8 mouse cellular contexts compared by ENCODE assay signal in the genomic region with DNA sequence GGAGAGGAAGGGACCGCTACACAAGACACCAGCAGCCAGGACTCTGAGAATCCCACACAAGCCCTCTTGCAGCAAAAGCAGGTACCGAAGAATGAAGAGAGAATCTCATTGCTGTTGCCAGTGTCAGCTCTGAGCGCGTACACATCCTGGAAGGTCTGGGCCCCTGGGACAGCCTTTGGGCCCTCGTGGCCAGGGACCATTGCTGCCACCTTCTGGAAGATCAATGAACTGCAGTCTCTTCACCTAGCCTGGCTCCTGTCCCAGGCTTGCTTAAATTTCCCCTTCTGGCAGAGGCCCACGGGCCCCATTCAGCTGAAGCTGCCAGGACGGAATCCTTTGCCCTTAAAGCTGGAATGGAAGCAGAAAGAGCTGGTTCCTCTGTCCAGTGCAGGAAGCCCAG. TPM values are rescaled to one million over a fixed set of nuclear protein-coding genes. Genes with fewer than 3 reads are reported as not detected.
DNase-seq lines count a peak whose midpoint lies in the region; ATAC-seq and TF ChIP-seq lines count a peak whose summit lies in the region.

No protein-coding gene starts in this region.

- H3K27me3 ChIP-seq in MEL (ENCODE audit: control insufficient read depth in 1 of 2, insufficient read depth in 2 of 2, low read length in 2 of 2) = peaks cover 4 to 12% of the 10 kb centered on the region in 2 experiments
- no peaks in the 10 kb centered on the region for H3K27me3 ChIP-seq in intestine, postnatal 0 days (replicated peaks; ENCODE audit: control insufficient read depth, insufficient read depth, low read length)
- no peaks in the 10 kb centered on the region for H3K27me3 ChIP-seq in liver, embryonic 11.5 days (replicated peaks; ENCODE audit: control insufficient read depth, insufficient read depth, low read length)
- H3K27me3 ChIP-seq in neural tube, embryonic 12.5 days (replicated peaks) = no peaks in the 10 kb centered on the region

- H3K9me3 ChIP-seq in MEL (replicated peaks; ENCODE audit: insufficient read depth, low read length) = no peaks in the 10 kb centered on the region
- no peaks in the 10 kb centered on the region for H3K9me3 ChIP-seq in intestine, postnatal 0 days (ENCODE audit: control insufficient read depth)
- no peaks in the 10 kb centered on the region for H3K9me3 ChIP-seq in liver, embryonic 11.5 days (ENCODE audit: control insufficient read depth, low read length)
- H3K9me3 ChIP-seq in neural tube, embryonic 12.5 days = no peaks in the 10 kb centered on the region

- TF ChIP-seq CTCF in MEL (IDR thresholded peaks at IDR 0.05 in 2 of 3, conservative IDR thresholded peaks at IDR 0.05 in 1 of 3; ENCODE audit: control insufficient read depth in 1 of 3, insufficient read depth in 1 of 3, low read depth in 2 of 3, low read length in 3 of 3, poor library complexity in 1 of 3, severe bottlenecking in 1 of 3) = peak; percentile 89 to 97 (median 91)
- peak; percentile 99 for TF ChIP-seq CTCF in intestine, postnatal 0 days (IDR thresholded peaks at IDR 0.05; ENCODE audit: low read depth)

- TF ChIP-seq RAD21 in MEL (IDR thresholded peaks at IDR 0.05; ENCODE audit: low read depth, low read length) = peak; percentile 81

- no peaks in the 10 kb centered on the region for H3K79me2 ChIP-seq in MEL (ENCODE audit: control insufficient read depth, insufficient read depth, low read length, poor library complexity)

- H3K4me1 ChIP-seq in MEL (ENCODE audit: control insufficient read depth in 1 of 2, insufficient read depth in 2 of 2, low read length in 2 of 2) = no peaks in the 10 kb centered on the region
- H3K4me1 ChIP-seq in intestine, postnatal 0 days (replicated peaks; ENCODE audit: control insufficient read depth, insufficient read depth, low read length) = no peaks in the 10 kb centered on the region
- peaks cover 16% of the 10 kb centered on the region for H3K4me1 ChIP-seq in liver, embryonic 11.5 days (replicated peaks; ENCODE audit: control insufficient read depth, insufficient read depth, low read length)
- peaks cover 7% of the 10 kb centered on the region; the same call in 1 of the 2 replicates for H3K4me1 ChIP-seq in neural tube, embryonic 12.5 days

- TF ChIP-seq EP300 in MEL (IDR thresholded peaks at IDR 0.05; ENCODE audit: low read depth in 1 of 2, low read length in 2 of 2) = no peak

- WGBS in intestine, postnatal 0 days = 30% methylated on average over 7 of the region's 7 CpGs
- 41% methylated on average over 7 of the region's 7 CpGs for WGBS in liver, embryonic 11.5 days
- 33% methylated on average over 7 of the region's 7 CpGs for WGBS in neural tube, embryonic 12.5 days

- DNase-seq in A20 (ENCODE audit: low read depth, low spot score) (peak; percentile 77), MEL (ENCODE audit: low read depth, low spot score) (peak; percentile 78)
- DNase-seq in cerebellum, postnatal 10 days = peak; percentile 82 to 90
- peak; percentile 60 to 69 for DNase-seq in gastrocnemius, adult 8-10 months (ENCODE audit: low spot score in 2 of 2)
- DNase-seq in liver, embryonic 11.5 days (ENCODE audit: low spot score) = peak; percentile 75
- DNase-seq in thymus, postnatal 4 days = peak; percentile 81

- no peaks in the 10 kb centered on the region for H3K36me3 ChIP-seq in MEL (ENCODE audit: control insufficient read depth in 1 of 2, insufficient read depth in 2 of 2, low read length in 2 of 2)
- peaks cover 41% of the 10 kb centered on the region for H3K36me3 ChIP-seq in intestine, postnatal 0 days (ENCODE audit: control insufficient read depth, insufficient read depth)
- peaks cover 21% of the 10 kb centered on the region; the same call in 1 of the 2 replicates for H3K36me3 ChIP-seq in liver, embryonic 11.5 days (ENCODE audit: control insufficient read depth, insufficient read depth, low read length)
- H3K36me3 ChIP-seq in neural tube, embryonic 12.5 days = peaks cover 44% of the 10 kb centered on the region

- TF ChIP-seq POLR2A in MEL (IDR thresholded peaks at IDR 0.05; ENCODE audit: control insufficient read depth in 1 of 2, insufficient read depth in 1 of 2, low read depth in 1 of 2, low read length in 2 of 2, poor library complexity in 1 of 2) = no peak

- H3K27ac ChIP-seq in MEL (ENCODE audit: control insufficient read depth, low read depth, low read length) = no peak overlapping the region
- H3K27ac ChIP-seq in intestine, postnatal 0 days (ENCODE audit: low read depth, low read length) = no peak overlapping the region
- H3K27ac ChIP-seq in liver, embryonic 11.5 days (ENCODE audit: low read depth, low read length) = no peak overlapping the region
- H3K27ac ChIP-seq in neural tube, embryonic 12.5 days = no peak overlapping the region

- H3K4me2 ChIP-seq in intestine, postnatal 0 days (replicated peaks; ENCODE audit: low read depth) = no peak overlapping the region
- H3K4me2 ChIP-seq in liver, embryonic 11.5 days = no peak overlapping the region
- H3K4me2 ChIP-seq in neural tube, embryonic 12.5 days (replicated peaks) = no peak overlapping the region

- H3K4me3 ChIP-seq in MEL (ENCODE audit: control insufficient read depth in 1 of 2, insufficient read depth in 1 of 2, low read depth in 2 of 2, low read length in 2 of 2) = no peak overlapping the region
- H3K4me3 ChIP-seq in intestine, postnatal 0 days (ENCODE audit: low read depth, low read length) = no peak overlapping the region
- H3K4me3 ChIP-seq in liver, embryonic 11.5 days (ENCODE audit: low read depth, low read length) = no peak overlapping the region
- no peak overlapping the region for H3K4me3 ChIP-seq in neural tube, embryonic 12.5 days

- no peak overlapping the region for H3K9ac ChIP-seq in MEL (ENCODE audit: control insufficient read depth, low read depth, low read length, poor library complexity, severe bottlenecking)
- no peak overlapping the region for H3K9ac ChIP-seq in intestine, postnatal 0 days (ENCODE audit: low read depth, low read length)
- no peak overlapping the region for H3K9ac ChIP-seq in liver, embryonic 11.5 days (ENCODE audit: low read depth, low read length)
- no peak overlapping the region for H3K9ac ChIP-seq in neural tube, embryonic 12.5 days

- ATAC-seq in intestine, postnatal 0 days = peak; percentile 61; the same call in 1 of the 2 replicates
- ATAC-seq in liver, embryonic 11.5 days (replicated peaks; ENCODE audit: low FRiP score) = peak; percentile 40; the same call in 1 of the 2 replicates
- ATAC-seq in neural tube, embryonic 12.5 days (ENCODE audit: low FRiP score, low read depth) = 0 out of 2 replicates have a peak, but pooled peaks have one; percentile 64

TF ChIP-seq in MEL, 35 proteins besides CTCF, POLR2A, EP300 and RAD21 (continues in another document):
- TF ChIP-seq MYC (IDR thresholded peaks at IDR 0.05; ENCODE audit: low read depth, low read length) = 0 out of 2 replicates have a peak, but pooled peaks have one; percentile 37
- no peak for TF ChIP-seq GABPA (IDR thresholded peaks at IDR 0.05; ENCODE audit: low read depth, low read length)
- TF ChIP-seq USF1 (IDR thresholded peaks at IDR 0.05; ENCODE audit: low read depth, low read length) = no peak
- TF ChIP-seq ZC3H11A (IDR thresholded peaks at IDR 0.05; ENCODE audit: low read depth, low read length) = peak; percentile 60

RNA-seq across cellular contexts. Expression of a gene that starts 10.0 kb away (rescaled TPM):
- total RNA-seq in MEL (2012; rRNA removed) = not detected in 2 replicates
- polyA plus RNA-seq in MEL (2012; ENCODE audit: insufficient read depth in 1 of 2, insufficient read length in 2 of 2, low read depth in 1 of 2, low replicate concordance in 2 of 2, missing spikeins in 1 of 2) = not detected
- 1 to 10 TPM; 1.2 to 3.6 (median 1.9) TPM for total RNA-seq in gastrocnemius, adult 8-10 months (2022)
- polyA plus RNA-seq in intestine, postnatal 0 days (2015; fragmentation: Nextera tagmentation; extraction: Ambion mirVana) = 2.2 and 2.5 TPM in 2 replicates
- 12.0 and 12.2 TPM in 2 replicates for polyA plus RNA-seq in liver, embryonic 11.5 days (2014; fragmentation: Nextera tagmentation; extraction: Ambion mirVana)
- polyA plus RNA-seq in neural tube, embryonic 12.5 days (2016; fragmentation: Nextera tagmentation; extraction: Ambion mirVana) = 19.7 and 21.5 TPM in 2 replicates

RNA-seq across cellular contexts. Expression of a gene that starts 20.4 kb away (rescaled TPM):
- not detected in 2 replicates for total RNA-seq in MEL (2012; rRNA removed)
- polyA plus RNA-seq in MEL (2012; ENCODE audit: insufficient read depth in 1 of 2, insufficient read length in 2 of 2, low read depth in 1 of 2, low replicate concordance in 2 of 2, missing spikeins in 1 of 2) = under 1 TPM in 1 of 2 experiments, not detected in 1; 0.19 TPM
- not detected for total RNA-seq in gastrocnemius, adult 8-10 months (2022)
- polyA plus RNA-seq in intestine, postnatal 0 days (2015; fragmentation: Nextera tagmentation; extraction: Ambion mirVana) = 0.16 and 0.26 TPM in 2 replicates
- polyA plus RNA-seq in liver, embryonic 11.5 days (2014; fragmentation: Nextera tagmentation; extraction: Ambion mirVana) = 0.47 and 0.60 TPM in 2 replicates
- 0.25 and 0.28 TPM in 2 replicates for polyA plus RNA-seq in neural tube, embryonic 12.5 days (2016; fragmentation: Nextera tagmentation; extraction: Ambion mirVana)

RNA-seq across cellular contexts. Expression of a gene that starts 21.0 kb away (rescaled TPM):
- 5.2 and 6.0 TPM in 2 replicates for total RNA-seq in MEL (2012; rRNA removed)
- polyA plus RNA-seq in MEL (2012; ENCODE audit: insufficient read depth in 1 of 2, insufficient read length in 2 of 2, low read depth in 1 of 2, low replicate concordance in 2 of 2, missing spikeins in 1 of 2) = 10 to 100 TPM in 1 of 2 experiments, not detected in 1; 13.3 TPM
- 1 to 10 TPM; 4.4 to 6.3 (median 4.9) TPM for total RNA-seq in gastrocnemius, adult 8-10 months (2022)
- 5.1 and 6.3 TPM in 2 replicates for polyA plus RNA-seq in intestine, postnatal 0 days (2015; fragmentation: Nextera tagmentation; extraction: Ambion mirVana)
- 12.6 and 14.6 TPM in 2 replicates for polyA plus RNA-seq in liver, embryonic 11.5 days (2014; fragmentation: Nextera tagmentation; extraction: Ambion mirVana)
- polyA plus RNA-seq in neural tube, embryonic 12.5 days (2016; fragmentation: Nextera tagmentation; extraction: Ambion mirVana) = 18.3 and 19.7 TPM in 2 replicates

RNA-seq across cellular contexts. Expression of a gene that starts 36.3 kb away (rescaled TPM):
- 1.1 TPM in 2 replicates for total RNA-seq in MEL (2012; rRNA removed)
- polyA plus RNA-seq in MEL (2012; ENCODE audit: insufficient read depth in 1 of 2, insufficient read length in 2 of 2, low read depth in 1 of 2, low replicate concordance in 2 of 2, missing spikeins in 1 of 2) = 1 to 10 TPM in 1 of 2 experiments, not detected in 1; 2.3 TPM
- 100 to 1,000 TPM; 137 to 151 (median 145) TPM for total RNA-seq in gastrocnemius, adult 8-10 months (2022)
- 70.9 and 71.5 TPM in 2 replicates for polyA plus RNA-seq in intestine, postnatal 0 days (2015; fragmentation: Nextera tagmentation; extraction: Ambion mirVana)
- polyA plus RNA-seq in liver, embryonic 11.5 days (2014; fragmentation: Nextera tagmentation; extraction: Ambion mirVana) = 24.3 and 30.5 TPM in 2 replicates
- 59.9 and 66.0 TPM in 2 replicates for polyA plus RNA-seq in neural tube, embryonic 12.5 days (2016; fragmentation: Nextera tagmentation; extraction: Ambion mirVana)

RNA-seq across cellular contexts. Expression of a gene that starts 40.8 kb away (rescaled TPM):
- total RNA-seq in MEL (2012; rRNA removed) = 0.20 and 0.27 TPM in 2 replicates
- under 1 TPM in 1 of 2 experiments, not detected in 1; 0.71 TPM for polyA plus RNA-seq in MEL (2012; ENCODE audit: insufficient read depth in 1 of 2, insufficient read length in 2 of 2, low read depth in 1 of 2, low replicate concordance in 2 of 2, missing spikeins in 1 of 2)
- 1 to 10 TPM; 1.9 to 3.3 (median 2.5) TPM for total RNA-seq in gastrocnemius, adult 8-10 months (2022)
- 5.9 and 6.1 TPM in 2 replicates for polyA plus RNA-seq in intestine, postnatal 0 days (2015; fragmentation: Nextera tagmentation; extraction: Ambion mirVana)
- 15.1 and 15.3 TPM in 2 replicates for polyA plus RNA-seq in liver, embryonic 11.5 days (2014; fragmentation: Nextera tagmentation; extraction: Ambion mirVana)
- 22.0 and 24.8 TPM in 2 replicates for polyA plus RNA-seq in neural tube, embryonic 12.5 days (2016; fragmentation: Nextera tagmentation; extraction: Ambion mirVana)
